Mouse (Mus musculus): ENCODE measurements around the gene Gucy2c.

Gene Gucy2c

GRCm38 (mm10) chr6:136781377-136781986 is at the start of gene Gucy2c:
TSS of gene Gucy2c (minus strand) at chr6:136781765.
- DNase-seq: no peak

GRCm38 (mm10) chr6:136828681-136829080 is 47.1 kb upstream of the Gucy2c start:
- DNase-seq: no peak

- DNase-seq: peak; percentile 95 to 98
These were observed 46.5 kb upstream of the Gucy2c start, which contains the start of gene Wbp11 for GRCm38 (mm10) chr6:136827881-136828561. TSS of gene Wbp11 (minus strand) at chr6:136828233.

DNA sequence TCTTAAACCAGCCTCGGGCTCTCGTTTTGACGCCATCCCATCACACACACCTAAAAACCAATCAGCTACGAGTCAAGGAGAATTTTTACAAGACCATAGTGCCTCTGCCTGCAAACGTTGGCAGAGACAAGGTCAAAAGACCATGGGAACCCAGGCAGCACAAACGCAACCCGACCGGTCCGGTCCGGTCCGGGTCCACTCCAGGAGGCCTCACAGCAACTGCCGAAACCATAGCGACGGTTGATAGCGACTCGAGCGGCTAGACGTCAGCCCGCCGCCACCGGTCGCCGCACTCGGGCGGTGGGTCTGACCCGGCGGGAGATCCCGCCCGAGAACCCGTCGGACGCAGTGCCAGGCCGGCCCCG is 45.9 kb upstream of the Gucy2c start, which contains the start of gene BC049715:
Gene BC049715 (plus strand): TSS at position 111 of the 365 bp plus-strand sequence.
- peak; percentile 37 to 84 for DNase-seq

DNA sequence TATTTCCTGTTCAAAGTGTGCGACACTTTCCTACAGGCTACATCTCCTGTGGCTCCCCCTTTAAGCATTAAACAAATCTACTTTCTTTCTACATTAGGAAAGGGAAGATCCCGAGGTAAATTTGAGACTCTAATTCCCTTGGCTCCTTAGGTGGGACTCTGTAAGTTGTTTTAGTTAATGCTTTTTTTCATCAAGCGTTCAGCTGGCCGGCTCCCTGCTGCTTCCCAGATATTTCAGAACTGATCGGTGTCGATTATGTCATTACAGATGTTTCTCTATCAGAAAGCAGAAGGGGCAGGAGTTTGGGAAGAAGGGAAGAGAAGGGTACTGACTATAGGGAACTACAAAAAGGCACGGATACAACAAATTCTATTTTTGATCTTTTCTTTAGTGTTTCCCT is 45.6 kb upstream of the Gucy2c start:
- no peak for DNase-seq

- no peak for DNase-seq
These were observed 43.4 kb upstream of the Gucy2c start for GRCm38 (mm10) chr6:136824987-136825386.

GRCm38 (mm10) chr6:136821086-136821485 is 39.5 kb upstream of the Gucy2c start:
- DNase-seq: no peak

GRCm38 (mm10) chr6:136820381-136820780 is 38.8 kb upstream of the Gucy2c start:
- DNase-seq: no peak

- DNase-seq: no peak
These were observed 36.0 kb upstream of the Gucy2c start for GRCm38 (mm10) chr6:136817549-136817948.

- DNase-seq: no peak
These were observed 35.3 kb upstream of the Gucy2c start for GRCm38 (mm10) chr6:136816826-136817225.

DNA sequence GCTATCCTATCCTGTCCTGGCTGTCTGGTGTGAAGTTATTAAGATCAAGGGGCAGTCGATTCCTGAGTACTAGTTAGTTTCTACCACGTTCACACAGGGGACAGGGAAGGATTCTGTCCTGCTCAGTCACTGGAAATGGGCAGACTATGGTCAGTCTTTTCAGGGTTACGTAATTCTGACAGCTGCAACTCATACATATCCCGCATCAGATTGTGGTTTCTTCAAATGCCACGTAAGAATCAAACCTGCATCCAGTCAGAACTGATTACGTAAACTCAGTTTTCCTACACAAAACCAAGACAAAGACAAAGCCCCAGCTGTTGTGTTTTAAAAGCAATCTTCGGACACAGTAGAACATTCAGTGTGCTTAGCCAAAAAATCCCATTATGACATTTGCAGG is 33.8 kb upstream of the Gucy2c start:
- DNase-seq: no peak

- peak in 1 of 2 experiments; percentile 43 for DNase-seq
These were observed 31.6 kb upstream of the Gucy2c start for GRCm38 (mm10) chr6:136813117-136813516.

GRCm38 (mm10) chr6:136811196-136811595 is 29.6 kb upstream of the Gucy2c start:
- DNase-seq: peak; percentile 51 to 68

DNA sequence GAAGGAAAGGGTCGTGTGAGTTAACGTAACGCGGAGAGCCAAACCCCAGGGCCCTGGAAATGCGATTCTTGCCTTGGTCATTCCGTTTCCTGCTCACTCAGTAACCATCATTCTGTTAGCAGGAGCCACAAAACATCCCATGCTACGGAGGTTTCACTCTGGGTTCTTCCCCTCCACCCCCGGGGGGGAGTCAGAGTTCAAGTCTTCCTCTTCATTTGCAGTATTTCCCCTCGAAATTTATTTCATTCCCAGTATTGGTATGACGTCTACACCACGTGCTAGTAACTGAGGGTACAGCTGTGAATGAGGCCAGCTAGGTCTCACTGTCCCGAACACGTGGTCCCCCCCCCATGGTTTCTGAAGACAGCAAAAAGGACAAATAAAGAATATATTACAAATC is 28.1 kb upstream of the Gucy2c start:
- no peak for DNase-seq

DNA sequence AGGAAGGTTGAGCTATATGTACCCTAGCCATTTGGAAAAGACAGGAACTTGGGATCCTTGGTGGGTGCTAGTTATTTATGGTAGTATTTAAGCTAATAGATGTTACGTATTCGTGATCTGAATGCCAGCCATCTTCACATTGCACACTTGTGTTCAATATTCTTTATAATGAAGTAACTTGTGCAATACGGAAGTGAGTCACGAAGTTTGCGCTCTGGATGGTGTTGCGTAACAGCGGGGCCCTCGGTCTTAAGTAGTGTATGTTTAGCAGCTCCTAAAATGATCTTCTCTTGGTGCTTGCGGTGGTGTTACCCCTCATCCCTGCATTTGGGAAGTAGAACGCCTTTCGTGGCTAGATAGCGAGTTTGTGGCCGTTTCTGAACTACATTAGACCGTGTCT is 27.5 kb upstream of the Gucy2c start:
- DNase-seq: peak; percentile 50 to 61

- DNase-seq: peak; percentile 33 to 68
These were observed 27.1 kb upstream of the Gucy2c start for GRCm38 (mm10) chr6:136808631-136809046.

- peak; percentile 98 to 99 for DNase-seq
These were observed 26.5 kb upstream of the Gucy2c start, which contains the start of gene H2afj for GRCm38 (mm10) chr6:136808014-136808417. TSS of gene H2afj (plus strand) at chr6:136808244.

- peak in 1 of 2 experiments; percentile 40 for DNase-seq
These were observed 25.9 kb upstream of the Gucy2c start for GRCm38 (mm10) chr6:136807395-136808013.

- no peak for DNase-seq
These were observed 25.3 kb upstream of the Gucy2c start for GRCm38 (mm10) chr6:136806819-136807218.

- DNase-seq: no peak
These were observed 23.8 kb upstream of the Gucy2c start for GRCm38 (mm10) chr6:136805409-136805775.

DNA sequence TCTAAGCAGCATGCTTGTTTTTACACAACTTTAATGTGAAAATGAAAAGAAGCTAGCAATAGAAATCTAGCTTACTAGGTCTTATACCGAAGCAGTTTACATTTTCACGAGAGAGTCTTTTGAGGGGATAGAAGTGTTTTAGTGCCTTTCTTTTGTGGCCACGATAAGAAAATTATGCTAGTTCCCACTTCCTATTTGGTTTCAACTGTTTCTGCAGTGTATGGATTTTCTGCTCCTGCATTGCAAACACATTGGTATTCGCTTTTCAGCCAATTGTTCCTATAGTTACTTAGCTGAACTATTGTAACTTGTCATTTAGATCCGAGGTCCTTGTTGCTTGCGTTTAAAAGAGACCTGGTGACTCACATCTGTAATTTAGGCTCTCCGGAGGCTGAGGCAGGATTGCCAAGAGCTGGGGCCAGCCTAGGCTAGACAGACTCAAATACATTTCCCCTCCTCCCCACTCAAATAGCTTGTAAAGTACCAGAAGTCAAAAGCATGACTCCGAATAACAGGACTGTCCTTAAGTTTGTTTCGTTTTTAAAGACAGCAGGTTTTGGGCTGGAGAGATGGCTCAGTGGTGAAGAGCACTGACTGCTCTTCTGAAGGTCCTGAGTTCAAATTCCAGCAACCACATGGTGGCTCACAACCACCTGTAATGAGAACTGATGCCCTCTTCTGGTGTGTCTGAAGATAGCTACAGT is 23.3 kb upstream of the Gucy2c start:
- DNase-seq: no peak

GRCm38 (mm10) chr6:136803739-136804633 is 22.4 kb upstream of the Gucy2c start, which contains the start of gene Hist4h4:
TSS of gene Hist4h4 (minus strand) at chr6:136804415.
- peak; percentile 94 to 97 for DNase-seq
